In genomic region chr3:80204821-80205220, GRCm38 (mm10) we compare ENCODE assay signal across 22 mouse cellular contexts.
DNase-seq lines count a peak whose midpoint lies in the region; ATAC-seq and TF ChIP-seq lines count a peak whose summit lies in the region.
"Had no signal": no experiment of that assay in that cellular context is flagged by ENCODE, and none has a peak within 500 bp of the region (broad histone marks: within the 10 kb centered on the region; RNA-seq: fewer than 3 reads in every experiment).

No protein-coding gene starts in this region.

- H3K4me2 ChIP-seq in heart, embryonic 11.5 days: no peak overlapping the region
- H3K4me2 ChIP-seq in liver, embryonic 11.5 days: no peak overlapping the region
- H3K4me2 ChIP-seq: embryonic facial prominence, embryonic 15.5 days; heart, embryonic 15.5 days; hindbrain, embryonic 13.5 days; liver, embryonic 12.5 days; midbrain, embryonic 13.5 days had no signal

- no peaks in the 10 kb centered on the region for H3K9me3 ChIP-seq in heart, embryonic 11.5 days (replicated peaks; ENCODE audit: control insufficient read depth, low read length)
- H3K9me3 ChIP-seq in liver, embryonic 11.5 days (ENCODE audit: control insufficient read depth, low read length): no peaks in the 10 kb centered on the region
- H3K9me3 ChIP-seq: embryonic facial prominence, embryonic 15.5 days; heart, embryonic 15.5 days; hindbrain, embryonic 13.5 days; liver, embryonic 12.5 days; megakaryocyte, embryonic 14.5 days; midbrain, embryonic 13.5 days had no signal

- no peak overlapping the region for H3K9ac ChIP-seq in heart, embryonic 11.5 days (ENCODE audit: low read depth, low read length)
- no peak overlapping the region for H3K9ac ChIP-seq in liver, adult 2 months (ENCODE audit: low read depth, low read length)
- H3K9ac ChIP-seq in liver, embryonic 11.5 days (ENCODE audit: low read depth, low read length): no peak overlapping the region
- H3K9ac ChIP-seq: embryonic facial prominence, embryonic 15.5 days; heart, embryonic 15.5 days; hindbrain, embryonic 13.5 days; liver, embryonic 12.5 days; midbrain, embryonic 13.5 days had no signal

- H3K4me3 ChIP-seq in heart, embryonic 11.5 days (ENCODE audit: low read depth, low read length): no peak overlapping the region
- H3K4me3 ChIP-seq in liver, adult 2 months (ENCODE audit: insufficient read depth, low read depth, low read length): no peak overlapping the region
- no peak overlapping the region for H3K4me3 ChIP-seq in liver, embryonic 11.5 days (ENCODE audit: low read depth, low read length)
- H3K4me3 ChIP-seq: embryonic facial prominence, embryonic 15.5 days; heart, embryonic 15.5 days; hindbrain, embryonic 13.5 days; liver, embryonic 12.5 days; megakaryocyte, embryonic 14.5 days; midbrain, embryonic 13.5 days had no signal

- H3K79me2 ChIP-seq in liver, adult 2 months (ENCODE audit: control insufficient read depth, insufficient read depth, low read length): no peaks in the 10 kb centered on the region

- no peak for TF ChIP-seq POLR2A in liver, adult 2 months (IDR thresholded peaks at IDR 0.05; ENCODE audit: extremely low read depth, insufficient read depth, low read length)

- no peak for ATAC-seq in heart, embryonic 11.5 days (replicated peaks; ENCODE audit: insufficient number of reproducible peaks, low FRiP score, low TSS enrichment)
- no peak for ATAC-seq in liver, embryonic 11.5 days (replicated peaks; ENCODE audit: low FRiP score)
- ATAC-seq: forebrain, embryonic 16.5 days; liver, embryonic 12.5 days; midbrain, embryonic 13.5 days had no signal

- DNase-seq in heart, adult 11 months: peak; percentile 89
- peak; percentile 6 for DNase-seq in liver, adult 2 months (ENCODE audit: extremely low read depth, low read depth, low spot score)
- DNase-seq in liver, embryonic 11.5 days (ENCODE audit: low spot score): no peak
- peak; percentile 14 to 32 for DNase-seq in heart, adult 9 months (ENCODE audit: low spot score in 2 of 2)
- DNase-seq in spleen, postnatal 10 days (ENCODE audit: low spot score in 2 of 2): no peak
- DNase-seq in frontal cortex, postnatal 14 days (ENCODE audit: low spot score in 2 of 2): no peak
- no peak for DNase-seq in lung, adult 18-20 months
- DNase-seq: cerebellum, adult 8-10 months; cerebellum, postnatal 36 days; gastrocnemius, postnatal 25 days; kidney, adult 18-20 months; kidney, postnatal 4 days; lung, adult 2 months; thymus, postnatal 25 days had no signal

- H3K4me1 ChIP-seq in heart, embryonic 11.5 days (ENCODE audit: control insufficient read depth, insufficient read depth, low read length): no peaks in the 10 kb centered on the region
- H3K4me1 ChIP-seq in liver, adult 2 months (ENCODE audit: control insufficient read depth, insufficient read depth, low read length): no peaks in the 10 kb centered on the region
- H3K4me1 ChIP-seq in liver, embryonic 11.5 days (replicated peaks; ENCODE audit: control insufficient read depth, insufficient read depth, low read length): no peaks in the 10 kb centered on the region
- H3K4me1 ChIP-seq: embryonic facial prominence, embryonic 15.5 days; heart, embryonic 15.5 days; liver, embryonic 12.5 days; megakaryocyte, embryonic 14.5 days had no signal

- 65% methylated on average over 1 of the region's 1 CpGs for WGBS in heart, embryonic 11.5 days (ENCODE audit: insufficient replicate concordance)
- WGBS in liver, adult 2 months: 82% methylated on average over 1 of the region's 1 CpGs
- 68% methylated on average over 1 of the region's 1 CpGs for WGBS in liver, embryonic 11.5 days

- H3K27ac ChIP-seq in heart, embryonic 11.5 days (ENCODE audit: low read depth, low read length): no peak overlapping the region
- no peak overlapping the region for H3K27ac ChIP-seq in liver, adult 2 months (replicated peaks; ENCODE audit: insufficient read depth, low read depth, low read length)
- no peak overlapping the region for H3K27ac ChIP-seq in liver, embryonic 11.5 days (ENCODE audit: low read depth, low read length)
- H3K27ac ChIP-seq: embryonic facial prominence, embryonic 15.5 days; heart, embryonic 15.5 days; hindbrain, embryonic 13.5 days; liver, embryonic 12.5 days; midbrain, embryonic 13.5 days had no signal

- no peak for TF ChIP-seq CTCF in liver, adult 2 months (IDR thresholded peaks at IDR 0.05; ENCODE audit: low read depth, low read length)

- H3K36me3 ChIP-seq in heart, embryonic 11.5 days (ENCODE audit: control insufficient read depth, insufficient read depth, low read length): no peaks in the 10 kb centered on the region
- no peaks in the 10 kb centered on the region for H3K36me3 ChIP-seq in liver, adult 2 months (ENCODE audit: control insufficient read depth, insufficient read depth, low read length)
- no peaks in the 10 kb centered on the region for H3K36me3 ChIP-seq in liver, embryonic 11.5 days (ENCODE audit: control insufficient read depth, insufficient read depth, low read length)
- H3K36me3 ChIP-seq: embryonic facial prominence, embryonic 15.5 days; heart, embryonic 15.5 days; hindbrain, embryonic 13.5 days; liver, embryonic 12.5 days; midbrain, embryonic 13.5 days had no signal

- no peaks in the 10 kb centered on the region for H3K27me3 ChIP-seq in heart, embryonic 11.5 days (ENCODE audit: control insufficient read depth, insufficient read depth, low read length)
- H3K27me3 ChIP-seq in liver, adult 2 months (ENCODE audit: control insufficient read depth, insufficient read depth, low read length): no peaks in the 10 kb centered on the region
- H3K27me3 ChIP-seq in liver, embryonic 11.5 days (replicated peaks; ENCODE audit: control insufficient read depth, insufficient read depth, low read length): no peaks in the 10 kb centered on the region
- H3K27me3 ChIP-seq: embryonic facial prominence, embryonic 15.5 days; heart, embryonic 15.5 days; hindbrain, embryonic 13.5 days; liver, embryonic 12.5 days; megakaryocyte, embryonic 14.5 days; midbrain, embryonic 13.5 days had no signal

Comparison
In these comparisons a context has a peak if more than half of its experiments do, and no peak if none do; other contexts are left out.
1. DNase-seq: peak in heart, adult 11 months (single experiment), liver, adult 2 months (single experiment) and heart, adult 9 months (2 of 2); none in liver, embryonic 11.5 days (single experiment), spleen, postnatal 10 days (0 of 2), frontal cortex, postnatal 14 days (0 of 2) and lung, adult 18-20 months (0 of 2).